Mouse (Mus musculus): Measurements from ENCODE around the gene Igfbp1.

The Igfbp1 gene

GRCm38 (mm10) chr11:7197491-7197941, at the start of gene Igfbp1:
TSS of gene Igfbp1 (plus strand) at chr11:7197782.
- no peak for DNase-seq (ENCODE audit: low spot score)

- DNase-seq (ENCODE audit: low spot score), result no peak
These were observed 49.6 kb upstream of the Igfbp1 start for GRCm38 (mm10) chr11:7147945-7148344.

GRCm38 (mm10) chr11:7149471-7149870, 48.1 kb upstream of the Igfbp1 start:
- DNase-seq (ENCODE audit: low spot score), result no peak

- no peak for DNase-seq (ENCODE audit: low spot score)
These were observed 47.1 kb upstream of the Igfbp1 start for GRCm38 (mm10) chr11:7150511-7150910.

GRCm38 (mm10) chr11:7152371-7152770, 45.2 kb upstream of the Igfbp1 start:
- no peak for DNase-seq (ENCODE audit: low spot score)

- DNase-seq (ENCODE audit: low spot score), result no peak
These were observed 44.5 kb upstream of the Igfbp1 start for GRCm38 (mm10) chr11:7153081-7153480.

DNA sequence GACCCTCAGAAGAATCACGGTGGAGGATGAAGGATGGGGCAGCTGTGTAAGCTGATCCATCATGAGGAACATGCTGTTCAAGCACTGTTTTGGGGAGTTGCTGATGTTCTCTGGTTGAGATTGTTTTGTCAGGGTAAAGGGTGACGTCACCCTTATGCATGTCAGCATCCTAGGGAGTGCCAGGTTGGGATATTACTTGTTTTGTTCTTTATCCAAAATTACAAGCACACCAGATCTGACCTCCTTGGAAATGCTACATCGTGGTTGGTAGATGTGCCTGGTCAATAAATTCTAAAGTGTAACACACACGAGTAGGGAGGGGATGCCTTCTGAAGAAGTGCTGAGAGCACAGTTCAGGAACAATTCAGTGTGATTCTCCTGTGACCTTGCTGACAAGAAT, 41.2 kb upstream of the Igfbp1 start:
- no peak for DNase-seq (ENCODE audit: low spot score)

GRCm38 (mm10) chr11:7158196-7158595, 39.4 kb upstream of the Igfbp1 start:
- DNase-seq (ENCODE audit: low spot score), result no peak

DNA sequence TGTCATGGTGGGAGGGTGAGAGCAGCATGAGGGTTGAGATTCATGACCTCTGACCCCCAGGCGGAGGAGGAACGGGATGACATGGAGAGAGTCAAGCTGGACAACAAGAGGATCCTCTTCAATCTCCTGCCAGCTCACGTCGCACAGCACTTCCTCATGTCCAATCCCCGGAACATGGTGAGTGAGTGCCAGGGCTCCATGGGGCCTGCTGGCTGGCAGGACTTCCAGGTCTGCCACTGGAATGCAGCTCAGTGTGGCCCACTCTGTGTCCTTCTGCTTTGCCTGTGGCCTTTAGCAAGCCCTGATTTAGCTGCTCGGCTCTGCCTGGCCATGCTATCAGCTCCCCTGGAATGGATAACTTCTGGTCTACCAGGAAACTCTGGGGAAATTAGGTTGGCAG, 37.4 kb upstream of the Igfbp1 start:
- no peak for DNase-seq (ENCODE audit: low spot score)

DNA sequence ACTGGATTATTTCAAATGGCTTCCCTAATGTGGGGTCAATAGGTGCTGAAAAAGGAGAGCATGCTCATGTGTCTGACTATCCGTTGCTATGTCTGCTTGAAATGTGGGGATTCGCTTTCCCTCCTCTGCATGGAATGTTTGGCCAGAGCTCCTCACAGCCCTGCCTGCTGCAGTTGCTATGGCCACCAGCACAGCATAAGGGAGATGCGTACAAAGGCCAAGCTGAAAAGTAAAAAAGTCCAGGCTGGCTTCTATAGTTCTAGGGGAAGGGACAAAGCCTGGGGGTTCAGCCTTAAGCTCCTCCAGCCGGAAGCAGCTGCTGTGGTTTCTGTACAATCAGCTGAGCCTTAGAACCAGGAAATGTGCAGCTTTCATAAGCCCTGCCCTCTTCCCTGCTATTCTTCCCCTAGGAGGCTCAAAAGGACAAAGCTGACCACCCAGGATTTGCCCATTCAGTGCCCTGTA, 36.9 kb upstream of the Igfbp1 start:
- DNase-seq (ENCODE audit: low spot score), result peak; percentile 31

DNA sequence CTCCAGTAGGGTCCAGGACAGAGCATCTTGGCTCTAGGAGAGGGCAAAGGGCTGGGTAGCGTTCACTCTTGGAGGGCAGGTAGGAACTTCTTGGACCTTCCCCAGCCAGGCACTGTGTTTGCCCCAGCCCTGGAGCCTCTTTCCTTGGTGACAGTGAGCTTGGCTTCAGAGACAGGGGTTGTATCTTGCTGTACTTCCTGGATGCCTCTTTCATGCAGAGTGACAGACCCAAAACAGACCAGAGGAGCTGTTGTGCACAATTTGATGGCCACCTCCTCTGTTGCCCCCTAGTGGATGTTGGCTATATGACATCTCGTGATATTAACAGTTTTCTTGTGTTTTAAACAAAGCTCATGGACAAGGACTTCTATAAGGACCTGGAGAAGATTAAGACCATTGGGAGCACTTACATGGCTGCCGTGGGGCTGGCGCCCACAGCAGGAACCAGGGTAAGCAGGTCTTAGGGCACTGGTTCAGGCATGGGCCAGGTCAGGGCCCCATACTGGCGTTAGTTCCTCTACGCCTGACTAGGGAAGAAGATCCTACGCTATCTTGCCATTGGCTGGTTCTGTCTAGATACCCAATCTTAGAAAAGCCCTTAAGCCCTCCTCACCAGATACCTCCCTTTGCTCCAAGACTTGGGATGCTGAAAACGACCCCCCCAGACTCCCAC, 35.9 kb upstream of the Igfbp1 start:
- peak; percentile 79 for DNase-seq (ENCODE audit: low spot score)

- no peak for DNase-seq (ENCODE audit: low spot score)
These were observed 33.2 kb upstream of the Igfbp1 start for GRCm38 (mm10) chr11:7164416-7164815.

GRCm38 (mm10) chr11:7169645-7170044, 27.9 kb upstream of the Igfbp1 start:
- DNase-seq (ENCODE audit: low spot score), result no peak

DNA sequence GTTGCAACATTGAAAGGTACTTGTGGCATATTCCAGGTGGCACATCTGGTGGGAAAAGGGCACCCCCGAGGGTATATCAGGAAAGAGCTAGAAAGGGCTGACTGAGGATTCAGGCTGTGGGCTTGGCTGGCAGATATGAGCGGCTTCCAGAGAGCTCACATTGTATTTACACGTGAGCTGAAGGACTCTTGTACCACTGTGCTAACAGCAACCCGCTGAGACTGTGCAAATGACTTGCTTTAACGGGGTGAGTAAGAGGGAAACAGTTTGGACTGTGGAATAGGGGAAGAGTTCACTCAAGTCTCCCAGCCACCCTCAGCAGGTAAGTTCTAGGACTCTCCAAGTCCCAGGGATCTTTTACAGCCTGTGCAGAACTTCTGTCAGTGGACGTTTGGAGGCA, 23.9 kb upstream of the Igfbp1 start:
- DNase-seq (ENCODE audit: low spot score), result no peak

- no peak for DNase-seq (ENCODE audit: low spot score)
These were observed 18.9 kb upstream of the Igfbp1 start for GRCm38 (mm10) chr11:7178724-7179123.

- no peak for DNase-seq (ENCODE audit: low spot score)
These were observed 18.3 kb upstream of the Igfbp1 start for GRCm38 (mm10) chr11:7179276-7179675.

GRCm38 (mm10) chr11:7182409-7183042, 15.1 kb upstream of the Igfbp1 start:
- peak; percentile 53 for DNase-seq (ENCODE audit: low spot score)

DNA sequence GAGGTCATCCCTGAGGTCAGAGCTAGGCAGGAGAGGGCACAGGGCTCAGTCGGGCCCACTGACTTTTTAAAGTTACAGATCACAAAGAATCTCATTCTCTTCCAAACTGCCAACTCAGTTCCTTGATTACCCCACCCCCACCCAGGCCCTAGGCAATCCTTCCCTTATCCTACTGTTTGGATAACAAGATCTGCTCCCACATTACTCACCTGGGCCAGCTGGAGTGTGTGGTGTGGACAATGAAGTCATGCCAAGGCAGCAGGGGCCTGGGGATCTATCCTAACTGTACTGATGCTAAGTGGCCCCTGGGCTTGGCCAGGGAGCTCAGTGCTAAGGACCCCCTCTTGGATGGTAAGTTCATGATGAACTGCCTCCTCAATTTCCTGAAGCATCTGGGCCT, 13.2 kb upstream of the Igfbp1 start:
- DNase-seq (ENCODE audit: low spot score), result no peak

DNA sequence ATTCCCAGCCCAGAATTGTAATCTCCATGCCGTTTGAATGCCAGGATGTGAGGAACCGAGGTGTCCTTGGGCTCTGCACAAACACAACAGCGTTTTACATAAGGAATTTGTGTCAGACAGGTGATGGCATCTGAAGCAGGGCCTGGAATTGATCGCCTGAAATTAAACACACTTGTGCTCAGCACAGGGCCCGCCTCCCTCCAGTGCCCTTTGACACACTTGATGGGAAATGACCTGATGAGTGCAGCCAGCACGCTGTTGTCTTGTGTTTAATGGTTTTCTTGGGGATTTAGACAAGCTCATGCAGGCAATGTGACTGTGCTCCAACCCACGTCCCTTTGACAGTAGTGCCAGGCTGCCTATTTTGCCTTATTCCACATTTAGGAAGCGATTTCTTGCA, 10.1 kb upstream of the Igfbp1 start:
- peak; percentile 15 for DNase-seq (ENCODE audit: low spot score)

- no peak for DNase-seq (ENCODE audit: low spot score)
These were observed 9.1 kb upstream of the Igfbp1 start, which contains the start of gene Gm11985 for GRCm38 (mm10) chr11:7188469-7188868. TSS of gene Gm11985 (minus strand) at chr11:7188569.

GRCm38 (mm10) chr11:7192710-7193109, 4.9 kb upstream of the Igfbp1 start:
- DNase-seq (ENCODE audit: low spot score), result no peak

DNA sequence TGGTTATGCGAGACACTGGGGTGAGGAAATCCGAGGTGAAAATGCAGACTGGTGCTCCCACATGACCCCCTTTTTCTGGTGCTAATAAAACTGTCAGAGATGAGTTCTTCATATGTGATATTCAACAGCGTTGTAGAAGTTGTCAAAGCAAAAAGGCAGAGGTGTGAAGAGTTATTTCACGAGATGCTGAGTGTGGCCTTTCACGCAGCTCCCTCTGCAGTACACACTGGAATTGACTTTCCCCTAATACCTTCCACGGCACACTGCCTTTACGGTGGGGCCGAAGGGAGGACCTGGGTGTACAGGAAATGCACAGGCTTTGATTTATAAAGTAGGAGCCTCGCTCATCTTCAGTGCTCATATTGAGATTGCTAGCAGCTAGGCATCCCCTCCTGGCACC, 4.4 kb upstream of the Igfbp1 start:
- DNase-seq (ENCODE audit: low spot score), result no peak

DNA sequence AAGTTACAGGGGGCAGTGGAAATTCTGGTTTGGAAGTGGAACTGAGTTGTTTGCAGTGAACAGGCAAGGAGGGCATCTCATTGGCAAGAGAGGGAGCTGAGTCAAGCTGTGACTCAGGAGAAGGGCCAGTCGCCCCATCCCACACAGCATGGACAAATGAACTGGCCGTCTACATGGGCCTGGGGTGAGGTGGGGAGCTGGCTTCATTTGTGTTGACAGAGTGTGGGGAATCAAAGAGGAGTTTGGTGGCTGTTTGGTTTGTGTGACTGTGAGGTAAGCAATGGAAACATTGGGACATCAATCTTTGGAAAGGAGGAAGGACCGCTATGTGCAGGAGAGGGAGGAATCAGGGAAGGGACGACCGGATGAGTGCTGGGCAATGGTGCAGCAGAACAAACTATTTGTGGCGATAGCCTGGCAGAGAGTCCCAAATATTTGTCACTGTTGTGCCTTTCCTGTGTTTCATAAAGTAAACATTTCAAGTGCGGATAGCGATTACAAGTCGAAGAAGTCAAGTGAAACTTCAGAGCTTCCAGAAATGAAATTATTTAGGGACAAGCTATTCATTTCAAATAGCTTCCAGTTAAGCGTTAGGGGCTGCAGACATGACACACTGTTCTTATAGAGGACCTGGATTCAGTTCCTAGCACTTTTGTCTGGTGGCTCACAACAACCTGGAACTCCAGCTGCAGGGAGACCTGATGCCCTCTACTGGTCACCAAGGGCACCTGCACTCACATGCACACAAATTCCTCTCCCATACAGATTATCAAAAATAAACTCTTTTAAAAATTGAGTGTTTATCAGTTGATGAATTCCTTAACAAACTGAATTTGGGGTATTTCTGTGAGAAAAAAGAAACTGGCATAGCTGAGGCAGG, 2.9 kb upstream of the Igfbp1 start:
- no peak for DNase-seq (ENCODE audit: low spot score)
